Mouse (Mus musculus) forebrain, embryonic 11.5 days (tissue): ENCODE measurements around the gene Fam214a. TPM values are rescaled to one million over a fixed set of nuclear protein-coding genes. Genes with fewer than 3 reads are reported as not detected.

ENCODE experiments used
- ATAC-seq: fragments of 200-750 bp; cut with Nextera tagmentation; replicated peaks from 2 replicates; pipeline ENCODE4 v1.8.0; 2017; ENCODE audit warnings: moderate TSS enrichment; ENCODE audit not compliant: low FRiP score
- DNase-seq: peaks from one replicate; pipeline ENCODE4 v3.0.0-alpha.2; 2017; ENCODE audit warnings: low spot score
- H3K27ac ChIP-seq: fragments of 300-500 bp; sonication (generic); 2 replicates; pipeline ENCODE4 v1.5.1; 2014; ENCODE audit warnings: low read depth, low read length
- H3K27me3 ChIP-seq: fragments of 300-500 bp; sonication (generic); 2 replicates; pipeline ENCODE4 v1.6.1; 2014; ENCODE audit warnings: mild to moderate bottlenecking, low read length, mixed read lengths; ENCODE audit not compliant: control insufficient read depth, insufficient read depth
- H3K36me3 ChIP-seq: fragments of 300-500 bp; sonication (generic); 2 replicates; pipeline ENCODE4 v1.6.1; 2014; ENCODE audit warnings: mild to moderate bottlenecking, low read length, moderate library complexity, mixed read lengths; ENCODE audit not compliant: control insufficient read depth, insufficient read depth
- H3K4me1 ChIP-seq: fragments of 300-500 bp; sonication (generic); replicated peaks from 2 replicates; pipeline ENCODE4 v1.6.1; 2014; ENCODE audit warnings: low read length, mixed read lengths; ENCODE audit not compliant: control insufficient read depth, insufficient read depth
- H3K4me2 ChIP-seq: fragments of 300-500 bp; sonication (generic); 2 replicates; pipeline ENCODE4 v1.6.1; 2014; ENCODE audit warnings: low read depth, mild to moderate bottlenecking, low read length, moderate library complexity, mixed read lengths; ENCODE audit not compliant: severe bottlenecking
- H3K4me3 ChIP-seq: fragments of 300-500 bp; sonication (generic); 2 replicates; pipeline ENCODE4 v1.5.1; 2014; ENCODE audit warnings: low read depth, low read length
- H3K9ac ChIP-seq: fragments of 300-500 bp; sonication (generic); 2 replicates; pipeline ENCODE4 v1.6.1; 2014; ENCODE audit warnings: low read length
- H3K9me3 ChIP-seq: fragments of 300-500 bp; sonication (generic); 2 replicates; pipeline ENCODE4 v1.6.1; 2016; ENCODE audit warnings: low read length, mixed read lengths; ENCODE audit not compliant: control insufficient read depth
- WGBS: fragments of 180-500 bp; shearing (Covaris S2); extraction: QIAGEN DNeasy Blood & Tissue Kit; methylation state at CpG from one replicate; pipeline ENCODE4 v1.1.7; 2014; 5-methylcytosine and 5-hydroxymethylcytosine counted together
- polyA plus RNA-seq: library from polyadenylated mRNA; unstranded; fragments of >200 nt; fragmentation: Nextera tagmentation; extraction: Ambion mirVana; gene quantifications from 2 replicates; pipeline ENCODE4 v1.2.1, GENCODE M21; 2014

Fam214a gene
- polyA plus RNA-seq, 1 experiment from 2014 or later = 18.3 TPM

GRCm38 (mm10) chr9:74915611-74916010 lies 37.1 kb upstream of the Fam214a start:
- H3K4me2 ChIP-seq = no peak overlapping the region
- no peak for ATAC-seq
- no peaks in the 10 kb centered on the region for H3K36me3 ChIP-seq
- no peak overlapping the region for H3K4me3 ChIP-seq
- H3K27me3 ChIP-seq = no peaks in the 10 kb centered on the region
- H3K9me3 ChIP-seq = peaks cover 4% of the 10 kb centered on the region; the same call in 1 of the 2 replicates
- H3K27ac ChIP-seq = no peak overlapping the region
- no peak for DNase-seq
- H3K4me1 ChIP-seq = no peaks in the 10 kb centered on the region
- WGBS = 87% methylated on average over 3 of the region's 3 CpGs
- H3K9ac ChIP-seq = no peak overlapping the region

GRCm38 (mm10) chr9:74920450-74920849 lies 32.2 kb upstream of the Fam214a start:
- Histone ChIP-seq H3K27me3 (no peaks in the 10 kb centered on the region), H3K4me2 (no peak overlapping the region), H3K27ac (no peak overlapping the region), H3K9ac (no peak overlapping the region), H3K4me3 (no peak overlapping the region), H3K36me3 (no peaks in the 10 kb centered on the region), H3K4me1 (peaks cover 14% of the 10 kb centered on the region), H3K9me3 (peaks cover 4% of the 10 kb centered on the region; the same call in 1 of the 2 replicates)
- DNase-seq = no peak
- no peak for ATAC-seq
- WGBS = 93% methylated on average over 12 of the region's 12 CpGs

GRCm38 (mm10) chr9:74921422-74921821 lies 31.3 kb upstream of the Fam214a start:
- Histone ChIP-seq H3K9ac (no peak overlapping the region), H3K4me3 (no peak overlapping the region), H3K27ac (no peak overlapping the region), H3K27me3 (no peaks in the 10 kb centered on the region), H3K9me3 (peaks cover 4% of the 10 kb centered on the region; the same call in 1 of the 2 replicates), H3K4me2 (no peak overlapping the region), H3K36me3 (no peaks in the 10 kb centered on the region), H3K4me1 (peaks cover 18% of the 10 kb centered on the region)
- WGBS = 59% methylated on average over 1 of the region's 1 CpGs
- no peak for ATAC-seq
- DNase-seq = no peak

- no peaks in the 10 kb centered on the region for H3K9me3 ChIP-seq
- no peaks in the 10 kb centered on the region for H3K27me3 ChIP-seq
- ATAC-seq = no peak
- H3K27ac ChIP-seq = no peak overlapping the region
- 71% methylated on average over 3 of the region's 3 CpGs for WGBS
- peaks cover 18% of the 10 kb centered on the region for H3K4me1 ChIP-seq
- no peaks in the 10 kb centered on the region for H3K36me3 ChIP-seq
- no peak for DNase-seq
- H3K4me3 ChIP-seq = no peak overlapping the region
- H3K9ac ChIP-seq = no peak overlapping the region
- H3K4me2 ChIP-seq = no peak overlapping the region
These were observed 29.8 kb upstream of the Fam214a start for GRCm38 (mm10) chr9:74922884-74923283.

GRCm38 (mm10) chr9:74923291-74923977 lies 29.2 kb upstream of the Fam214a start:
- WGBS = 83% methylated on average over 6 of the region's 6 CpGs
- no peaks in the 10 kb centered on the region for H3K9me3 ChIP-seq
- no peak overlapping the region for H3K9ac ChIP-seq
- no peaks in the 10 kb centered on the region for H3K36me3 ChIP-seq
- H3K27me3 ChIP-seq = no peaks in the 10 kb centered on the region
- ATAC-seq = no peak
- no peak overlapping the region for H3K4me3 ChIP-seq
- no peak overlapping the region for H3K4me2 ChIP-seq
- peaks cover 18% of the 10 kb centered on the region for H3K4me1 ChIP-seq
- DNase-seq = no peak
- no peak overlapping the region for H3K27ac ChIP-seq

- H3K9me3 ChIP-seq = no peaks in the 10 kb centered on the region
- WGBS = 15% methylated on average over 10 of the region's 10 CpGs
- ATAC-seq (peak; percentile 86), DNase-seq (peak; percentile 75)
- H3K36me3 ChIP-seq = no peaks in the 10 kb centered on the region
- peaks cover 18% of the 10 kb centered on the region for H3K4me1 ChIP-seq
- H3K27ac ChIP-seq = peak overlapping the region; percentile 71
- no peaks in the 10 kb centered on the region for H3K27me3 ChIP-seq
- H3K4me2 ChIP-seq = no peak overlapping the region
- H3K4me3 ChIP-seq = no peak overlapping the region
- H3K9ac ChIP-seq = no peak overlapping the region
These were observed 27.4 kb upstream of the Fam214a start for GRCm38 (mm10) chr9:74925220-74925769.

GRCm38 (mm10) chr9:74929981-74930423 lies 22.7 kb upstream of the Fam214a start:
- WGBS = 96% methylated on average over 4 of the region's 4 CpGs
- Histone ChIP-seq H3K4me2 (no peak overlapping the region), H3K4me1 (peaks cover 4% of the 10 kb centered on the region; the same call in 1 of the 2 replicates), H3K4me3 (no peak overlapping the region), H3K9me3 (no peaks in the 10 kb centered on the region), H3K9ac (no peak overlapping the region), H3K27ac (no peak overlapping the region), H3K27me3 (no peaks in the 10 kb centered on the region), H3K36me3 (no peaks in the 10 kb centered on the region)
- no peak for ATAC-seq
- DNase-seq = no peak

- Histone ChIP-seq H3K27me3 (no peaks in the 10 kb centered on the region), H3K9me3 (no peaks in the 10 kb centered on the region), H3K4me1 (peaks cover 1% of the 10 kb centered on the region; the same call in 1 of the 2 replicates), H3K36me3 (no peaks in the 10 kb centered on the region), H3K9ac (no peak overlapping the region), H3K4me2 (no peak overlapping the region), H3K4me3 (no peak overlapping the region), H3K27ac (no peak overlapping the region)
- ATAC-seq (no peak), DNase-seq (no peak)
- WGBS = 82% methylated on average over 5 of the region's 5 CpGs
These were observed 22.0 kb upstream of the Fam214a start for GRCm38 (mm10) chr9:74930653-74931052.

GRCm38 (mm10) chr9:74935289-74935688 lies 17.4 kb upstream of the Fam214a start:
- Histone ChIP-seq H3K9me3 (no peaks in the 10 kb centered on the region), H3K36me3 (no peaks in the 10 kb centered on the region), H3K27ac (no peak overlapping the region), H3K4me1 (no peaks in the 10 kb centered on the region; the same call in 1 of the 2 replicates), H3K9ac (no peak overlapping the region), H3K4me3 (no peak overlapping the region), H3K4me2 (no peak overlapping the region), H3K27me3 (no peaks in the 10 kb centered on the region)
- ATAC-seq (no peak), DNase-seq (no peak)
- 80% methylated on average over 3 of the region's 3 CpGs for WGBS
